Mouse (Mus musculus) activated CD4-positive, CD25-positive, alpha-beta regulatory T cell (primary cell): Measurements from ENCODE around the gene Wdr64. TPM values are rescaled to one million over a fixed set of nuclear protein-coding genes. Genes with fewer than 3 reads are reported as not detected.

Experiments used
- polyA plus RNA-seq, 2 experiments: library from polyadenylated mRNA; unstranded; fragments of 100-300 nt; shearing (Covaris generic); gene quantifications; one replicate each; pipeline ENCODE4 v1.2.1; 2017

Wdr64 gene
- not detected for polyA plus RNA-seq

GRCm38 (mm10) chr1:175698293-175698692 is at the start of gene Wdr64:
Gene Wdr64, plus strand, starts transcription at chr1:175698593.

GRCm38 (mm10) chr1:175692246-175692996 is 6.0 kb upstream of the Wdr64 start, which contains the start of the genes Opn3 and Chml:
Gene Opn3, minus strand, starts transcription at chr1:175692776.
Gene Chml, minus strand, starts transcription at chr1:175692901.

Other genes with a start within 250 kb of the Wdr64 start
- gene Rgs7, start 206.1 kb upstream of the Wdr64 start, polyA plus RNA-seq, result not detected
- 1 to 10 TPM; 1.1 to 1.6 TPM for gene Kmo, start 78.2 kb upstream of the Wdr64 start, polyA plus RNA-seq
- gene Fh1, start 73.0 kb upstream of the Wdr64 start, polyA plus RNA-seq, result 10 to 100 TPM; 58.6 to 72.8 TPM
- under 1 TPM; 0.39 to 0.55 TPM for gene Opn3, start 5.8 kb upstream of the Wdr64 start, polyA plus RNA-seq
- gene Chml, start 5.7 kb upstream of the Wdr64 start, polyA plus RNA-seq, result under 1 TPM; 0.27 to 0.54 TPM
- gene Exo1, start 182.0 kb downstream of the Wdr64 start, polyA plus RNA-seq, result 1 to 10 TPM; 7.7 to 7.8 TPM
- not detected for gene Gm38100, start 221.7 kb downstream of the Wdr64 start, polyA plus RNA-seq